In genomic region chr16:91232470-91233240, GRCm38 (mm10) we compare ENCODE assay signal across 13 mouse cellular contexts. TPM values are rescaled to one million over a fixed set of nuclear protein-coding genes. Genes with fewer than 3 reads are reported as not detected.
A peak's percentile ranks its signal among the peaks of the same experiment; 100 is the strongest.
DNase-seq lines count a peak whose midpoint lies in the region; ATAC-seq and TF ChIP-seq lines count a peak whose summit lies in the region.
"Had no signal": no experiment of that assay in that cellular context is flagged by ENCODE, and none has a peak within 500 bp of the region (broad histone marks: within the 10 kb centered on the region; RNA-seq: fewer than 3 reads in every experiment).

No protein-coding gene starts in this region.

- H3K27ac ChIP-seq in embryonic facial prominence, embryonic 13.5 days = no peak overlapping the region
- H3K27ac ChIP-seq in hindbrain, embryonic 11.5 days (ENCODE audit: low read depth, low read length) = no peak overlapping the region
- H3K27ac ChIP-seq in midbrain, embryonic 10.5 days (replicated peaks) = no peak overlapping the region
- H3K27ac ChIP-seq: limb, embryonic 15.5 days; neural tube, embryonic 12.5 days had no signal

- H3K9me3 ChIP-seq in E14TG2a.4 (ENCODE audit: low read length) = no peaks in the 10 kb centered on the region
- H3K9me3 ChIP-seq in embryonic facial prominence, embryonic 13.5 days = no peaks in the 10 kb centered on the region
- H3K9me3 ChIP-seq in hindbrain, embryonic 11.5 days (ENCODE audit: control insufficient read depth, low read length) = no peaks in the 10 kb centered on the region
- H3K9me3 ChIP-seq in midbrain, embryonic 10.5 days (replicated peaks) = no peaks in the 10 kb centered on the region
- H3K9me3 ChIP-seq: limb, embryonic 15.5 days; neural tube, embryonic 12.5 days had no signal

- WGBS in embryonic facial prominence, embryonic 13.5 days = 3% methylated on average over 25 of the region's 25 CpGs
- 3% methylated on average over 25 of the region's 25 CpGs for WGBS in hindbrain, embryonic 11.5 days
- WGBS in midbrain, embryonic 10.5 days = 3% methylated on average over 25 of the region's 25 CpGs

- peak; percentile 46 for DNase-seq in hindbrain, embryonic 11.5 days (ENCODE audit: low spot score)
- peak; percentile 27 for DNase-seq in midbrain, embryonic 10.5 days (ENCODE audit: low spot score)
- DNase-seq in lung, postnatal 14 days = no peak
- DNase-seq in heart, postnatal 10 days = no peak
- no peak for DNase-seq in right cerebral cortex, postnatal 25 days
- no peak for DNase-seq in layer of hippocampus, postnatal 10 days (ENCODE audit: low spot score in 2 of 2)
- DNase-seq: adrenal gland, adult 8-10 months; kidney, postnatal 10 days; lung, postnatal 36 days had no signal

- no peak for ATAC-seq in embryonic facial prominence, embryonic 13.5 days (ENCODE audit: insufficient number of reproducible peaks, insufficient read depth, low FRiP score, low TSS enrichment, low read depth)
- no peak for ATAC-seq in hindbrain, embryonic 11.5 days (ENCODE audit: low FRiP score)

- H3K27me3 ChIP-seq in E14TG2a.4 (ENCODE audit: insufficient read depth, low read length) = peaks cover 87% of the 10 kb centered on the region
- peaks cover 100% of the 10 kb centered on the region for H3K27me3 ChIP-seq in embryonic facial prominence, embryonic 13.5 days
- H3K27me3 ChIP-seq in hindbrain, embryonic 11.5 days (ENCODE audit: control insufficient read depth, insufficient read depth, low read length) = peaks cover 98% of the 10 kb centered on the region
- H3K27me3 ChIP-seq in midbrain, embryonic 10.5 days (ENCODE audit: low read depth, poor library complexity, severe bottlenecking) = peaks cover 100% of the 10 kb centered on the region

- no peak overlapping the region for H3K4me2 ChIP-seq in embryonic facial prominence, embryonic 13.5 days
- H3K4me2 ChIP-seq in hindbrain, embryonic 11.5 days (replicated peaks; ENCODE audit: low read depth, low read length) = no peak overlapping the region
- H3K4me2 ChIP-seq: limb, embryonic 15.5 days; neural tube, embryonic 12.5 days had no signal

- no peaks in the 10 kb centered on the region for H3K36me3 ChIP-seq in E14TG2a.4 (ENCODE audit: insufficient read depth, low read length)
- H3K36me3 ChIP-seq in embryonic facial prominence, embryonic 13.5 days = no peaks in the 10 kb centered on the region
- no peaks in the 10 kb centered on the region for H3K36me3 ChIP-seq in hindbrain, embryonic 11.5 days (ENCODE audit: control insufficient read depth, insufficient read depth, low read length)
- H3K36me3 ChIP-seq in midbrain, embryonic 10.5 days = no peaks in the 10 kb centered on the region
- H3K36me3 ChIP-seq: limb, embryonic 15.5 days; neural tube, embryonic 12.5 days had no signal

- peaks cover 28% of the 10 kb centered on the region for H3K4me1 ChIP-seq in E14TG2a.4 (replicated peaks; ENCODE audit: low read depth, low read length)
- peaks cover 10% of the 10 kb centered on the region for H3K4me1 ChIP-seq in embryonic facial prominence, embryonic 13.5 days
- H3K4me1 ChIP-seq in hindbrain, embryonic 11.5 days (replicated peaks; ENCODE audit: control insufficient read depth, insufficient read depth, low read length) = 0 out of 2 replicates have a peak, but pooled peaks cover 2% of the 10 kb centered on the region
- peaks cover 33% of the 10 kb centered on the region for H3K4me1 ChIP-seq in midbrain, embryonic 10.5 days
- H3K4me1 ChIP-seq: neural tube, embryonic 12.5 days had no signal

- peak overlapping the region; percentile 41 for H3K4me3 ChIP-seq in E14TG2a.4 (replicated peaks; ENCODE audit: low read length)
- H3K4me3 ChIP-seq in embryonic facial prominence, embryonic 13.5 days = peak overlapping the region; percentile 6; the same call in 1 of the 2 replicates
- H3K4me3 ChIP-seq in hindbrain, embryonic 11.5 days (ENCODE audit: low read depth, low read length) = no peak overlapping the region
- H3K4me3 ChIP-seq in midbrain, embryonic 10.5 days = no peak overlapping the region; the same call in 1 of the 2 replicates
- H3K4me3 ChIP-seq: limb, embryonic 15.5 days; neural tube, embryonic 12.5 days had no signal

- no peak overlapping the region for H3K9ac ChIP-seq in embryonic facial prominence, embryonic 13.5 days
- no peak overlapping the region for H3K9ac ChIP-seq in hindbrain, embryonic 11.5 days (ENCODE audit: low read depth, low read length)
- H3K9ac ChIP-seq: limb, embryonic 15.5 days; neural tube, embryonic 12.5 days had no signal

- no peak for TF ChIP-seq CTCF in E14TG2a.4 (conservative IDR thresholded peaks at IDR 0.05; ENCODE audit: low read length)

- intact Hi-C loops in heart, postnatal 10 days (cut with DNase I) = no loop called here

RNA-seq across cellular contexts. Expression of gene Olig2, which starts 7.4 kb away (rescaled TPM):
- polyA plus RNA-seq in embryonic facial prominence, embryonic 13.5 days (2015; fragmentation: Nextera tagmentation; extraction: Ambion mirVana) = 1.0 and 1.1 TPM in 2 replicates
- polyA plus RNA-seq in hindbrain, embryonic 11.5 days (2014; fragmentation: Nextera tagmentation; extraction: Ambion mirVana) = 0.76 and 1.2 TPM in 2 replicates
- 7.4 and 7.6 TPM in 2 replicates for polyA plus RNA-seq in midbrain, embryonic 10.5 days (2016; fragmentation: Nextera tagmentation; extraction: Ambion mirVana)
- total RNA-seq in heart, postnatal 10 days (2021) = not detected
- 10 to 100 TPM; 36.0 to 44.8 TPM for total RNA-seq in layer of hippocampus, postnatal 10 days (2021)
- total RNA-seq: adrenal gland, adult 8-10 months had no signal
- polyA plus RNA-seq: limb, embryonic 15.5 days had no signal

RNA-seq across cellular contexts. Expression of gene Olig1, which starts 36.9 kb away (rescaled TPM):
- polyA plus RNA-seq in embryonic facial prominence, embryonic 13.5 days (2015; fragmentation: Nextera tagmentation; extraction: Ambion mirVana) = 1.4 and 3.4 TPM in 2 replicates
- 0.40 and 0.84 TPM in 2 replicates for polyA plus RNA-seq in hindbrain, embryonic 11.5 days (2014; fragmentation: Nextera tagmentation; extraction: Ambion mirVana)
- polyA plus RNA-seq in midbrain, embryonic 10.5 days (2016; fragmentation: Nextera tagmentation; extraction: Ambion mirVana) = 8.8 and 9.7 TPM in 2 replicates
- total RNA-seq in heart, postnatal 10 days (2021) = not detected
- total RNA-seq in layer of hippocampus, postnatal 10 days (2021) = 100 to 1,000 TPM; 159 to 174 TPM

Comparison
In these comparisons a context has a peak if more than half of its experiments do, and no peak if none do; other contexts are left out.
1. H3K4me3 ChIP-seq: peak in E14TG2a.4 (single experiment) and embryonic facial prominence, embryonic 13.5 days (single experiment); none in hindbrain, embryonic 11.5 days (single experiment) and midbrain, embryonic 10.5 days (single experiment).
2. DNase-seq: peak in hindbrain, embryonic 11.5 days (single experiment) and midbrain, embryonic 10.5 days (single experiment); none in lung, postnatal 14 days (single experiment), heart, postnatal 10 days (0 of 2), right cerebral cortex, postnatal 25 days (single experiment) and layer of hippocampus, postnatal 10 days (0 of 2).